Mouse (Mus musculus) embryonic fibroblast, embryonic 13.5 days (primary cell): ENCODE results near the gene 9230112D13Rik.

Source experiments
- CTCF ChIP-seq: IDR thresholded peaks from 2 replicates; pipeline ENCODE4 v1.5.1; 2011; ENCODE audit warnings: mild to moderate bottlenecking, control low read depth, low read length, moderate library complexity, borderline replicate concordance; ENCODE audit not compliant: insufficient read depth
- POLR2A ChIP-seq: IDR thresholded peaks from 2 replicates; pipeline ENCODE4 v1.6.1; 2011; ENCODE audit warnings: low read depth, mild to moderate bottlenecking, control low read depth, low read length, moderate library complexity

DNA sequence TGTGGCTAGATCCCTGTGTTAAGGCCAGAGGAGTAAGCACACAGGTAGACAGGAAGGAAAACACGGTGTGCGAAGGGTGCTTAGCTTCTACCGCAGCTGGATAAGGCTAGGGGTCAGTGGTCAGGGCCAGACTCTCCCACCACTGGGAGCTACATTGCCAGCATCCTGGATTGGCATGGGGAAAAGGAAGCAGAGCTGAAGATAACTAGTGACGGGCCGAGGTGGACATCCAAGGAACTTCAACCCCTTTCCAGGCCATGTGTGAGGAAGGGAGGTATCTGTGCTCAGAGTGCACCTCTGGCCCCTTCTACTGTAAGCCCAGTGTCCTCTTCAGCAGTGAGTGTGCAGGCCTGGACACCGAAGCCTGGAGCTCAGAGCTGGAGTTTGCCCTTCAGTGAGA, 30.9 kb upstream of the 9230112D13Rik start:
- TF ChIP-seq POLR2A (no peak), CTCF (no peak)
